Mouse (Mus musculus): Measurements from ENCODE around the gene Uqcc2. TPM values are rescaled to one million over a fixed set of nuclear protein-coding genes. Genes with fewer than 3 reads are reported as not detected.

The Uqcc2 gene
- polyA plus RNA-seq, 1 experiment from 2014 or later: 146 TPM

DNA sequence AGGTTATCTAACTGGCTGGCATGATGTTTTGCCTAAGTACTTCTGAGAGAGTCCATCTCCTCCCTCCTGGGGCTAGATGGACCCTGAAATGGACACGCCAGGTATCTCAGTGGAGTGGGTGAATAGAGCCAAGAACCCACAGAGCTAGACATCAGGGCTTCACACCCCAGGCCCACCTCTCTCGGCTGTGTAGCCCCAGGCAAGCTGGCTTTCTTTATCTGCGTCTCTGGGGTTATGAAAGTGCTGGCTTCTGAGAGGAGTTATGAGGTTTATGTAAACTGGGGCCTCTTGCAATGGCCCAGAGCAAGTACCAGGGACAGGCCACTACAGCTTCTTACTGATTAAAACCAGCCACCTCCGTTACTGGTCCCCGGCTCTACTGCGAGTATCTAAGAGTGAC is 21.2 kb upstream of the Uqcc2 start:
- WGBS (ENCODE audit: insufficient replicate concordance): 63% methylated on average over 6 of the region's 6 CpGs
- no peaks in the 10 kb centered on the region for H3K36me3 ChIP-seq (replicated peaks)
- no peaks in the 10 kb centered on the region; the same call in 1 of the 2 replicates for H3K27me3 ChIP-seq
- no peak overlapping the region for H3K9ac ChIP-seq
- no peak overlapping the region for H3K4me3 ChIP-seq (replicated peaks)
- no peaks in the 10 kb centered on the region for H3K9me3 ChIP-seq (replicated peaks)
- H3K4me1 ChIP-seq (replicated peaks): peaks cover 73% of the 10 kb centered on the region
- no peak overlapping the region for H3K4me2 ChIP-seq
- no peak for ATAC-seq (ENCODE audit: insufficient read depth)
- H3K27ac ChIP-seq (replicated peaks): no peak overlapping the region

DNA sequence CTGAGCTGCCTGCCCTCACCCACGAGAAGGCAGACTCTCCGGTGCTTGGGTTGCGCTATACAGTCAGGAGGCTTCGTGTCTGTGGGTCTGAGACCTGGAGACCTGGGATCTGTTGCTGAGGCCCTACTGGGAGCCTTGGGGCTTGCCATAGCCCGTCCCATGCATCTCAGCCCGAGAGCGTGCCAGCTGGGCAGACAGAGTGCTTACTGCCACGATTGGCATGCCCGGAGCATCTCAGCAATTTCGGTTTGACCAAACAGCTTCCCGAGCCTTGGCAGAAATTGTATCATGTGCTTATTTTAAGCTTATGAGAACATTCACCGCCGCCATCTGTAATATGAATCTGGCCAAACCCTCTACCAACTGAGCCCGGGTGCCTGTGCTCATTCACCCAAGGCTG is 20.5 kb upstream of the Uqcc2 start:
- no peak overlapping the region for H3K4me3 ChIP-seq (replicated peaks)
- WGBS (ENCODE audit: insufficient replicate concordance): 89% methylated on average over 14 of the region's 14 CpGs
- H3K9me3 ChIP-seq (replicated peaks): no peaks in the 10 kb centered on the region
- no peaks in the 10 kb centered on the region for H3K36me3 ChIP-seq (replicated peaks)
- H3K4me2 ChIP-seq: no peak overlapping the region
- H3K27me3 ChIP-seq: no peaks in the 10 kb centered on the region
- H3K4me1 ChIP-seq (replicated peaks): peaks cover 73% of the 10 kb centered on the region
- no peak overlapping the region for H3K9ac ChIP-seq
- no peak for ATAC-seq (ENCODE audit: insufficient read depth)
- H3K27ac ChIP-seq (replicated peaks): peak overlapping the region; percentile 90

DNA sequence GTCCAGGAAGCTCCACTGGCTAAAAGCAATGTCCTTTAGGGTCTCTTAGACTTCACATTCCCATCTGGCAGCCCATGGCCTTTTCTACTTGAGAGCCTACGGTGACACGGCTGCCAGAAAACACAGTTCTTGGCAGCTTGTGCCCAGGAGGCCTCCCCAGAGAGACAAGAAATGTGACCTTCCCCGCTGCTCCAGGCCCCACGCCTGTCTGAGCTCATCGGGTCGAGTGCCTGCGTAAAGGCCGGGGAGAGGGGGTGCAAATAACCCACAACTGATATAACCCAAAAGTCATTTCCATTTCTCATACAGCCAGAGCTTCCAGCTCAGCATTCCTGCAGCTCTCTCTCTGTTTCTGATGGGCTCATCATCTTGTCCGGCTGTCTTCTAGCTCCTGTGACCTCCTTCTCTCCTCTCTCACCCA is 20.1 kb upstream of the Uqcc2 start:
- Histone ChIP-seq H3K9ac (no peak overlapping the region), H3K9me3 (replicated peaks) (no peaks in the 10 kb centered on the region), H3K4me3 (replicated peaks) (no peak overlapping the region), H3K27ac (replicated peaks) (peak overlapping the region; percentile 90), H3K36me3 (replicated peaks) (no peaks in the 10 kb centered on the region), H3K4me1 (replicated peaks) (peaks cover 68% of the 10 kb centered on the region), H3K27me3 (no peaks in the 10 kb centered on the region), H3K4me2 (no peak overlapping the region)
- ATAC-seq (ENCODE audit: insufficient read depth): no peak
- 60% methylated on average over 9 of the region's 9 CpGs for WGBS (ENCODE audit: insufficient replicate concordance)

DNA sequence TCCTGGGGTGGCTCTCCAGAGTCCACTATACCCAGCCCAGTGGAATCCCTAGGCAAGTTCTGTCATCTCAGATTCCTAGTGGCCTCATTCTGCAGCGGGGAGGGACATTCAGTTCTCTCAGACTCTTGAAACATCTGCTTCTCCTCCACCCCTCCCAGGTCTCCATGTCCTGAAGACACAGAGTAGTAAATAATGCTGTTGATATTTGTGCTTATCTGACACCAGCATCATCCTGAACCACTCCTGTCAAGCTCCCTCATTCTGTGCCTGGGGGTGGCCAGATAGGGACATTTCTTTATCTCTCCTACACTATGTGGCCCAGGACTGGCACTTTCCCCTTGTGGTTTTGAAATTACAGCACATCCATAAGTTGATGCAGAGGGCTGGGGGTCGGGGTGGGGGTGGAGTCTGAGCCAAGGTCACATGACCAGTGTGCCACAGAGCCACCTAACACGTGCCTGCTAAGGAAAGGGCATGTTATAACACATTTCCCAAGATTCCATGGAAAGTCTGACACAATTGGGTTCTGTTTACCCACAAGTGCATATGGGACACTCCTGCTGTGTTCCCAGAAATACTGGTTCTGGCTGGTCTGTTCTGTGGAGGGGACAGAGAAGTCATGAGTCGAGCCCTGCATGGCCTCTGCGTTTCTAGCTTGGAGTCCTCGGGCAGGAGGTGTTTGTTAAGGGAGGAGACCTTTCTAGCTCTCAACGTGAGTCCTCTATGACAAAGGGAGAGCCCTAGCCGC is 19.4 kb upstream of the Uqcc2 start:
- peaks cover 64% of the 10 kb centered on the region for H3K4me1 ChIP-seq (replicated peaks)
- no peak overlapping the region for H3K4me3 ChIP-seq (replicated peaks)
- 33% methylated on average over 8 of the region's 8 CpGs for WGBS (ENCODE audit: insufficient replicate concordance)
- H3K36me3 ChIP-seq (replicated peaks): no peaks in the 10 kb centered on the region
- no peaks in the 10 kb centered on the region for H3K9me3 ChIP-seq (replicated peaks)
- peak overlapping the region; percentile 41 for H3K4me2 ChIP-seq
- H3K27ac ChIP-seq (replicated peaks): peak overlapping the region; percentile 90
- H3K9ac ChIP-seq: peak overlapping the region; percentile 19; the same call in 1 of the 2 replicates
- no peaks in the 10 kb centered on the region for H3K27me3 ChIP-seq
- ATAC-seq (ENCODE audit: insufficient read depth): peak; percentile 95

DNA sequence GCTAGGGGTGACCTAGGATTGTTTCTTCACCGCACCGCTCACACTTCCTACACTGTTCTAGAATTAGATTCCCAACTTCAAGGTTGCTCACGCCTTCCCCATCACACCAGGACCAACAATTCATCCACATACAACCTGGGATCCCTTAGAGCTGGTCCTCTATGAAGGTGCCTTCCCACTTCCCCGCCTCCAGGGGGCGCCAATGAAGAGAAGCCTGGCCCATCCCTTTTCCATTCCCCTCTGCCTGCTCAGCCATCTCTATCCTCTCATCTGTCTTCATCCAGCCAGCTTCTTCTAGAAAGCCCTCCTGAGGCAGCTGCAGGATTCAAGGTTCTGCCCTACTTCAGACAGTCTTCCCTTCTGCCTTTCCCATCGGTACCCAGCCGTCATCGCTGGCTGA is 17.7 kb upstream of the Uqcc2 start:
- Histone ChIP-seq H3K4me2 (no peak overlapping the region), H3K9ac (no peak overlapping the region), H3K27me3 (peaks cover 4% of the 10 kb centered on the region; the same call in 1 of the 2 replicates), H3K4me1 (replicated peaks) (peaks cover 59% of the 10 kb centered on the region), H3K27ac (replicated peaks) (peak overlapping the region; percentile 90; the same call in 1 of the 2 replicates), H3K36me3 (replicated peaks) (no peaks in the 10 kb centered on the region), H3K4me3 (replicated peaks) (no peak overlapping the region), H3K9me3 (replicated peaks) (no peaks in the 10 kb centered on the region)
- no peak for ATAC-seq (ENCODE audit: insufficient read depth)
- WGBS (ENCODE audit: insufficient replicate concordance): 70% methylated on average over 8 of the region's 8 CpGs

DNA sequence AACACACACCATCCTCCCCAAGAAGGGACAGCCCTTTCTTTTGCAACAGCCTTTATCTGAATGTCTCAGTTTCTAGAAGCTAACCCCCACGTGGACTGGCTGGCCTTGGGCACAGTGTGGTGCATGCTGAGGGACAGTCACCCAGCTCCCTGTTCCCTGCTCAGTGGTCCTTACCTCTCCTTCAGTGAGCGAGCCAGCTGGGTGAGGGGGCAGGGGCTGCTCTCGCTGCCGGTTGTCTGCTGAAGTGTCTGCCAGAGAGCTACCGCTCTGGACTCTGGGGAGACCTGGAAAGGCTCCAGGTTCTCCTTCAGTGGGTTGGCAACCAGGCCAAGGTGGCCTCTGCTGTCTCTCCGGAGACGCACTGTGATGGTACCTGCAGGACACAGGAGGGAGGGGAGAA is 17.2 kb upstream of the Uqcc2 start:
- no peak overlapping the region for H3K9ac ChIP-seq
- no peak overlapping the region for H3K27ac ChIP-seq (replicated peaks)
- H3K4me3 ChIP-seq (replicated peaks): no peak overlapping the region
- H3K4me1 ChIP-seq (replicated peaks): peaks cover 62% of the 10 kb centered on the region
- ATAC-seq (ENCODE audit: insufficient read depth): no peak
- no peaks in the 10 kb centered on the region for H3K36me3 ChIP-seq (replicated peaks)
- WGBS (ENCODE audit: insufficient replicate concordance): 67% methylated on average over 7 of the region's 7 CpGs
- no peak overlapping the region for H3K4me2 ChIP-seq
- H3K27me3 ChIP-seq: peaks cover 10% of the 10 kb centered on the region
- H3K9me3 ChIP-seq (replicated peaks): no peaks in the 10 kb centered on the region

- WGBS (ENCODE audit: insufficient replicate concordance): 27% methylated on average over 8 of the region's 8 CpGs
- H3K4me2 ChIP-seq: no peak overlapping the region
Measured at GRCm38 (mm10) chr17:27146323-27146923, 12.7 kb upstream of the Uqcc2 start.

GRCm38 (mm10) chr17:27144152-27144551 is 10.4 kb upstream of the Uqcc2 start:
- peaks cover 14% of the 10 kb centered on the region for H3K4me1 ChIP-seq (replicated peaks)
- H3K27ac ChIP-seq (replicated peaks): no peak overlapping the region
- H3K36me3 ChIP-seq (replicated peaks): no peaks in the 10 kb centered on the region
- H3K4me2 ChIP-seq: no peak overlapping the region
- H3K27me3 ChIP-seq: peaks cover 33% of the 10 kb centered on the region
- no peaks in the 10 kb centered on the region for H3K9me3 ChIP-seq (replicated peaks)
- no peak for ATAC-seq (ENCODE audit: insufficient read depth)
- no peak overlapping the region for H3K9ac ChIP-seq
- H3K4me3 ChIP-seq (replicated peaks): no peak overlapping the region
- 54% methylated on average over 4 of the region's 4 CpGs for WGBS (ENCODE audit: insufficient replicate concordance)

More at GRCm38 (mm10) chr17:27146323-27146923, 12.7 kb upstream of the Uqcc2 start:
- ATAC-seq (ENCODE audit: insufficient read depth): no peak
- H3K4me1 ChIP-seq (replicated peaks): peaks cover 26% of the 10 kb centered on the region
- no peak overlapping the region for H3K9ac ChIP-seq
- peaks cover 31% of the 10 kb centered on the region for H3K27me3 ChIP-seq
- H3K27ac ChIP-seq (replicated peaks): no peak overlapping the region
- no peaks in the 10 kb centered on the region for H3K36me3 ChIP-seq (replicated peaks)
- H3K4me3 ChIP-seq (replicated peaks): no peak overlapping the region
- H3K9me3 ChIP-seq (replicated peaks): no peaks in the 10 kb centered on the region

GRCm38 (mm10) chr17:27141971-27142450 is 8.3 kb upstream of the Uqcc2 start:
- no peaks in the 10 kb centered on the region for H3K36me3 ChIP-seq (replicated peaks)
- peaks cover 33% of the 10 kb centered on the region for H3K27me3 ChIP-seq
- no peak for ATAC-seq (ENCODE audit: insufficient read depth)
- H3K9ac ChIP-seq: no peak overlapping the region
- H3K27ac ChIP-seq (replicated peaks): no peak overlapping the region
- 54% methylated on average over 10 of the region's 10 CpGs for WGBS (ENCODE audit: insufficient replicate concordance)
- no peak overlapping the region for H3K4me3 ChIP-seq (replicated peaks)
- no peaks in the 10 kb centered on the region for H3K9me3 ChIP-seq (replicated peaks)
- no peak overlapping the region for H3K4me2 ChIP-seq
- H3K4me1 ChIP-seq (replicated peaks): peaks cover 14% of the 10 kb centered on the region

DNA sequence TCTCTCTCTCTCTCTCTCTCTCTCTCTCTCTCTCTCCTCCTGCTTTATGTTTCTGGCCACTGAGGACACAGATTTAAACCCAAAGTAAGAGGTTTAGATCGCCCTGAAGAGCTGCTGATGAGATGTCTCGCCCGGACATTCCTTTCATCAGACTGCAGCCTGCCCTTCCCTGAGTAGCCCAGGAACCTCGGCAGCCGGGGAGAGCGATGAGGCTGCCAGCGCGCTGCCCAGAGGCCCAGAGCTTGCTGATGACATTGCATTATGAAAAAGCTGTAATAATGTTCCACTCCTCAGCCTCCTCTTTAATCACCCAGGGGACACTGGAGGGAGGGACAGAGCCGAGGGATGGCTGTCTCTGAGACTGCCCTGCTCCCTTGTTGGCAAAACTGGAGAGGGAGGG is 6.5 kb upstream of the Uqcc2 start:
- Histone ChIP-seq H3K4me2 (no peak overlapping the region), H3K27ac (replicated peaks) (no peak overlapping the region), H3K4me3 (replicated peaks) (no peak overlapping the region), H3K9me3 (replicated peaks) (no peaks in the 10 kb centered on the region), H3K36me3 (replicated peaks) (no peaks in the 10 kb centered on the region), H3K9ac (no peak overlapping the region), H3K4me1 (replicated peaks) (peaks cover 7% of the 10 kb centered on the region), H3K27me3 (peaks cover 17% of the 10 kb centered on the region; the same call in 1 of the 2 replicates)
- 73% methylated on average over 9 of the region's 9 CpGs for WGBS (ENCODE audit: insufficient replicate concordance)
- no peak for ATAC-seq (ENCODE audit: insufficient read depth)

DNA sequence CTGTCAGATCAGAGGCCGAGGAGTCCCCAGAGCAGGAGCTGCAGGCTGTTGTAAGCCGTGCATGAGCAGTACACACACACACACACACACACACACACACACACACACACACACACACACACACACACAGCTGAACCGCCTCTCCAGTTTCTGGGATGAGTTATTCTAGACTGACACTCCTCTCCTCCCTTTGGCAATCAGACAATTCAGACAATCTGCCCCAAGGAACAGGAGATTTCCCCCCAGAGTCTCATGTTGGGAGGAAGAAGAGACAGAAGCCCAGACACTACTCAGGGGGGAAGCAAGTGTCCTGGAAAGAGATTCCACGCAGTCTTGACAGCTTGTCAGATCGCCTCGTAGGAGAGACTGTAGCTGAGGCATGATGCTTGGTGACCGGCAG is 5.6 kb upstream of the Uqcc2 start:
- no peak for ATAC-seq (ENCODE audit: insufficient read depth)
- H3K27me3 ChIP-seq: peaks cover 11% of the 10 kb centered on the region; the same call in 1 of the 2 replicates
- 70% methylated on average over 7 of the region's 7 CpGs for WGBS (ENCODE audit: insufficient replicate concordance)
- H3K4me3 ChIP-seq (replicated peaks): no peak overlapping the region
- no peak overlapping the region for H3K4me2 ChIP-seq
- no peaks in the 10 kb centered on the region for H3K36me3 ChIP-seq (replicated peaks)
- H3K4me1 ChIP-seq (replicated peaks): peaks cover 16% of the 10 kb centered on the region
- H3K9me3 ChIP-seq (replicated peaks): no peaks in the 10 kb centered on the region
- no peak overlapping the region for H3K9ac ChIP-seq
- no peak overlapping the region for H3K27ac ChIP-seq (replicated peaks)

Measured in liver, embryonic 15.5 days (tissue).